ENCODE assay signal across 8 mouse cellular contexts in genomic region chr9:98952171-98953050, GRCm38 (mm10). TPM values are rescaled to one million over a fixed set of nuclear protein-coding genes. Genes with fewer than 3 reads are reported as not detected.
DNase-seq lines count a peak whose midpoint lies in the region; ATAC-seq lines count a peak whose summit lies in the region.
"Had no signal": no experiment of that assay in that cellular context is flagged by ENCODE, and none has a peak within 500 bp of the region (broad histone marks: within the 10 kb centered on the region; RNA-seq: fewer than 3 reads in every experiment).

No protein-coding gene starts in this region.

- no peak overlapping the region for H3K9ac ChIP-seq in liver, embryonic 12.5 days
- no peak overlapping the region for H3K9ac ChIP-seq in embryonic facial prominence, embryonic 15.5 days
- no peak overlapping the region for H3K9ac ChIP-seq in hindbrain, embryonic 15.5 days
- no peak overlapping the region for H3K9ac ChIP-seq in neural tube, embryonic 11.5 days (ENCODE audit: low read length)

- WGBS in liver, embryonic 12.5 days (ENCODE audit: insufficient replicate concordance): 3% methylated on average over 40 of the region's 40 CpGs
- 3% methylated on average over 40 of the region's 40 CpGs for WGBS in embryonic facial prominence, embryonic 15.5 days
- under 1% methylated on average over 40 of the region's 40 CpGs for WGBS in hindbrain, embryonic 15.5 days
- under 1% methylated on average over 40 of the region's 40 CpGs for WGBS in neural tube, embryonic 11.5 days

- peak; percentile 7 for DNase-seq in liver
- peak; percentile 66 for DNase-seq in neural tube, embryonic 11.5 days (ENCODE audit: low spot score)
- no peak for DNase-seq in spleen, adult 18-20 months

- no peaks in the 10 kb centered on the region for H3K9me3 ChIP-seq in liver, embryonic 12.5 days (replicated peaks)
- H3K9me3 ChIP-seq in embryonic facial prominence, embryonic 15.5 days (replicated peaks): no peaks in the 10 kb centered on the region
- no peaks in the 10 kb centered on the region for H3K9me3 ChIP-seq in hindbrain, embryonic 15.5 days
- no peaks in the 10 kb centered on the region for H3K9me3 ChIP-seq in neural tube, embryonic 11.5 days (ENCODE audit: control insufficient read depth, low read length)

- H3K4me3 ChIP-seq in liver, embryonic 12.5 days: no peak overlapping the region
- peak overlapping the region; percentile 23 for H3K4me3 ChIP-seq in embryonic facial prominence, embryonic 15.5 days (replicated peaks)
- 0 out of 2 replicates have a peak overlapping the region, but pooled peaks have one; percentile 1 for H3K4me3 ChIP-seq in hindbrain, embryonic 15.5 days
- 0 out of 2 replicates have a peak overlapping the region, but pooled peaks have one; percentile 2 for H3K4me3 ChIP-seq in neural tube, embryonic 11.5 days (ENCODE audit: low read depth, low read length)

- H3K27me3 ChIP-seq in liver, embryonic 12.5 days (replicated peaks): peaks cover 89% of the 10 kb centered on the region
- H3K27me3 ChIP-seq in embryonic facial prominence, embryonic 15.5 days: peaks cover 73% of the 10 kb centered on the region
- H3K27me3 ChIP-seq in hindbrain, embryonic 15.5 days: peaks cover 57% of the 10 kb centered on the region
- H3K27me3 ChIP-seq in neural tube, embryonic 11.5 days (ENCODE audit: control insufficient read depth, insufficient read depth, low read length): peaks cover 74% of the 10 kb centered on the region

- H3K4me1 ChIP-seq in liver, embryonic 12.5 days: peaks cover 24% of the 10 kb centered on the region
- H3K4me1 ChIP-seq in embryonic facial prominence, embryonic 15.5 days: peaks cover 34% of the 10 kb centered on the region
- H3K4me1 ChIP-seq in hindbrain, embryonic 15.5 days (replicated peaks): peaks cover 36% of the 10 kb centered on the region
- H3K4me1 ChIP-seq in neural tube, embryonic 11.5 days (ENCODE audit: control insufficient read depth, insufficient read depth, low read length): peaks cover 15% of the 10 kb centered on the region

- H3K36me3 ChIP-seq in liver, embryonic 12.5 days: no peaks in the 10 kb centered on the region
- no peaks in the 10 kb centered on the region for H3K36me3 ChIP-seq in embryonic facial prominence, embryonic 15.5 days
- H3K36me3 ChIP-seq in hindbrain, embryonic 15.5 days: no peaks in the 10 kb centered on the region
- H3K36me3 ChIP-seq in neural tube, embryonic 11.5 days (ENCODE audit: control insufficient read depth, insufficient read depth, low read length): no peaks in the 10 kb centered on the region

- H3K4me2 ChIP-seq in liver, embryonic 12.5 days: no peak overlapping the region
- peak overlapping the region; percentile 44 for H3K4me2 ChIP-seq in embryonic facial prominence, embryonic 15.5 days (replicated peaks)
- peak overlapping the region; percentile 40 for H3K4me2 ChIP-seq in hindbrain, embryonic 15.5 days
- peak overlapping the region; percentile 13; the same call in 1 of the 2 replicates for H3K4me2 ChIP-seq in neural tube, embryonic 11.5 days (ENCODE audit: low read depth)

- no peak overlapping the region for H3K27ac ChIP-seq in liver, embryonic 12.5 days
- H3K27ac ChIP-seq in embryonic facial prominence, embryonic 15.5 days (replicated peaks): no peak overlapping the region
- no peak overlapping the region for H3K27ac ChIP-seq in hindbrain, embryonic 15.5 days (replicated peaks)
- H3K27ac ChIP-seq in neural tube, embryonic 11.5 days (ENCODE audit: low read depth, low read length): no peak overlapping the region

- no peak for ATAC-seq in liver, embryonic 12.5 days
- no peak for ATAC-seq in embryonic facial prominence, embryonic 15.5 days (ENCODE audit: insufficient number of reproducible peaks, low FRiP score, low TSS enrichment, low read depth)
- no peak; the same call in 1 of the 2 replicates for ATAC-seq in hindbrain, embryonic 15.5 days (ENCODE audit: low FRiP score, low read depth)
- ATAC-seq in neural tube, embryonic 11.5 days (ENCODE audit: insufficient read depth, low FRiP score, low TSS enrichment): no peak
- no peak for ATAC-seq in erythroid progenitor cell, adult 5-6 weeks (replicated peaks; ENCODE audit: low FRiP score, poor library complexity, severe bottlenecking)

RNA-seq across cellular contexts. Expression of gene Foxl2, which starts 2.7 kb away (rescaled TPM):
- not detected in 2 replicates for polyA plus RNA-seq in liver, embryonic 12.5 days (2016; fragmentation: Nextera tagmentation; extraction: Ambion mirVana)
- 1.2 and 2.0 TPM in 2 replicates for polyA plus RNA-seq in embryonic facial prominence, embryonic 15.5 days (2015; fragmentation: Nextera tagmentation; extraction: Ambion mirVana)
- 0.64 and 0.87 TPM in 2 replicates for polyA plus RNA-seq in hindbrain, embryonic 15.5 days (2015; fragmentation: Nextera tagmentation; extraction: Ambion mirVana)
- polyA plus RNA-seq in neural tube, embryonic 11.5 days (2014; fragmentation: Nextera tagmentation; extraction: Ambion mirVana): 0.30 and 0.36 TPM in 2 replicates
- not detected in 2 replicates for total RNA-seq in erythroid progenitor cell, adult 5-6 weeks (2015; ENCODE audit: low replicate concordance)
- not detected in 2 replicates for total RNA-seq in erythroid progenitor cell, adult 5-6 weeks (2017; ENCODE audit: low replicate concordance)

RNA-seq across cellular contexts. Expression of gene Faim, which starts 33.8 kb away (rescaled TPM):
- 22.9 and 24.2 TPM in 2 replicates for polyA plus RNA-seq in liver, embryonic 12.5 days (2016; fragmentation: Nextera tagmentation; extraction: Ambion mirVana)
- polyA plus RNA-seq in embryonic facial prominence, embryonic 15.5 days (2015; fragmentation: Nextera tagmentation; extraction: Ambion mirVana): 39.7 and 47.6 TPM in 2 replicates
- polyA plus RNA-seq in hindbrain, embryonic 15.5 days (2015; fragmentation: Nextera tagmentation; extraction: Ambion mirVana): 108 and 112 TPM in 2 replicates
- 75.0 and 76.5 TPM in 2 replicates for polyA plus RNA-seq in neural tube, embryonic 11.5 days (2014; fragmentation: Nextera tagmentation; extraction: Ambion mirVana)
- 4.2 and 7.2 TPM in 2 replicates for total RNA-seq in erythroid progenitor cell, adult 5-6 weeks (2015; ENCODE audit: low replicate concordance)
- total RNA-seq in erythroid progenitor cell, adult 5-6 weeks (2017; ENCODE audit: low replicate concordance): 3.3 and 10.4 TPM in 2 replicates

RNA-seq across cellular contexts. Expression of gene 7420426K07Rik, which starts 49.5 kb away (rescaled TPM):
- polyA plus RNA-seq in liver, embryonic 12.5 days (2016; fragmentation: Nextera tagmentation; extraction: Ambion mirVana): not detected in 2 replicates
- polyA plus RNA-seq in embryonic facial prominence, embryonic 15.5 days (2015; fragmentation: Nextera tagmentation; extraction: Ambion mirVana): not detected in 2 replicates
- not detected in 2 replicates for polyA plus RNA-seq in hindbrain, embryonic 15.5 days (2015; fragmentation: Nextera tagmentation; extraction: Ambion mirVana)
- not detected in 2 replicates for polyA plus RNA-seq in neural tube, embryonic 11.5 days (2014; fragmentation: Nextera tagmentation; extraction: Ambion mirVana)
- not detected in 2 replicates for total RNA-seq in erythroid progenitor cell, adult 5-6 weeks (2015; ENCODE audit: low replicate concordance)
- not detected in 2 replicates for total RNA-seq in erythroid progenitor cell, adult 5-6 weeks (2017; ENCODE audit: low replicate concordance)
- total RNA-seq: left cerebral cortex, postnatal 36 days had no signal

Comparison
In these comparisons a context has a peak if more than half of its experiments do, and no peak if none do; other contexts are left out.
1. DNase-seq: peak in liver (single experiment) and neural tube, embryonic 11.5 days (single experiment); none in spleen, adult 18-20 months (0 of 2).